1 mouse cellular context compared by ENCODE assay signal in genomic region chr9:21184733-21185132, GRCm38 (mm10).
A peak's percentile ranks its signal among the peaks of the same experiment; 100 is the strongest.
TF ChIP-seq lines count a peak whose summit lies in the region.

No protein-coding gene starts in this region.

TF ChIP-seq in MEL, 35 proteins besides CTCF, POLR2A, EP300 and RAD21:
- TF ChIP-seq MAZ (IDR thresholded peaks at IDR 0.05; ENCODE audit: low read depth, low read length) (0 out of 2 replicates have a peak, but pooled peaks have one; percentile 50), CHD1 (IDR thresholded peaks at IDR 0.05; ENCODE audit: low read depth, low read length) (no peak)
TF ChIP-seq in MEL: peak in this region for 1.
